Mouse (Mus musculus): ENCODE results near the gene Trip4.

Trip4 gene

DNA sequence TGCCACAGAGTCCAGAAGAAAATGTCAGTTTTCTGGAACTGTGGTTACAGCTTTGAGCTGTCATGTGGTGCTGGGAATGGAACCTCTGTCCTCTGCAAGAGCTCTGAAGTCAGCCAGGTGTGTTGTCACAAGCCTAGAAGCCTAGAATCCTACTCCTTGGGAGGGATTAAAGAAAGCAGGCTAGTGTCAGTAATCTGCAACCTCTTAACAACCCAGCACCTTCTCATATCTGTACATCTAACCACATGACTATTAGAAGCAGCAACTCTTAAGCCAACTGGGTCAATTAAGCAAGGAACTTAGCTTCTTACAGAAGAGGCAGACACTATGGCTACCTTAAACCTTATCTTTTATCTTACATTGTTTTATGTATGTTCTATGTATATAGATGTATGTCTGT lies 71.7 kb downstream of the Trip4 start:
- DNase-seq (ENCODE audit: extremely low read depth, insufficient read length, low spot score), result no peak

DNA sequence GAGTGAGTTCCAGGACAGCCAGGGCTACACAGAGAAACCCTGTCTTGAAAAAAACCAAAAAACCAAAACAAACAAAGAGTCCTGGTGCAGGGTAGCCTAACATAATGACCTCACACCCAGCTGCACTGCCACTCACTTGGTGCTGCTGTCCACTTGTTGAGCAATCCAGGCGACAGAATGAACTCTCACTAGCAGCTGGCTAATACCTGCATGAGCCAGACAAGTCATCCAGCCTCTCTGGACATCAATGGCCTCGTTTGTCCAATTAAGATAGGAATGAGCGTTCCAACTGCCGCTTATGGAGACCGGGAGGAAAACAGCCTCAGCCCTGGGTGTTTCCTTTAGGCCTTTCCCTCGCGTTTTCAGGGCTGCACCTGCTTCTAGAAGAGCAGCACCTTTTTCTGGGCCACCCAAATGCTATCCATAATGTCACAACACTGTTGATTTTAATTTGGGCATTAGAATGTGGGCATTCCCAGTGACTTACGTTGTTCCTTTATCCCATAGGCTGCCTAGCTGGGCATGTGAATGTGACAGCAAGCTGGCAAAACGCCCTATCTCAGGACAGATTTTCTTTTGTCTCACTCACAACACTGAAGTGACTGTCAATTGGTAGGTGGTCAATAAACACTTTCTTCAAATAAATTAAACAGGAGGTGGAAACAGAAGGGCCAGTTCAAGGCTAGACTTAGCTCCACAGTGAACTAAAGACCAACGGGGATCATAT lies 73.8 kb downstream of the Trip4 start:
- DNase-seq (ENCODE audit: extremely low read depth, insufficient read length, low spot score), result no peak

DNA sequence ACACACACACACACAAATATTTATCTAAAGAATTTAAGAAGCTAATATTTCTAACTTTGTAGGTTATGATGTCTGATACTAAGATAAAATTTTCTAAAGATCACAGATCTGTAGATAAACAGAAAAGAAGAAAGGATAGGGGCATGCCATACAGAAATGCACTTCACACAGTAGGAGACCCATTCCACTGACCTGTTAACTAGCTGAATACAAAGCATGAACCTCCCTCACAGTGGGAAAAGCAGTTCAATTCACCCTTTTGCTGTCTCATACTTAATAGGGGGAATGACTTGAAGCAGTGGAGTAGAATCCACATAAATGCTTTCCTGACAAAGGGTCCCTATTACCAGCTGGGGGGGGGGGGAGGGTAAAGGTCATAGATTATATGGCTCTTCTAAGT lies 75.0 kb downstream of the Trip4 start:
- DNase-seq (ENCODE audit: extremely low read depth, insufficient read length, low spot score), result no peak

DNA sequence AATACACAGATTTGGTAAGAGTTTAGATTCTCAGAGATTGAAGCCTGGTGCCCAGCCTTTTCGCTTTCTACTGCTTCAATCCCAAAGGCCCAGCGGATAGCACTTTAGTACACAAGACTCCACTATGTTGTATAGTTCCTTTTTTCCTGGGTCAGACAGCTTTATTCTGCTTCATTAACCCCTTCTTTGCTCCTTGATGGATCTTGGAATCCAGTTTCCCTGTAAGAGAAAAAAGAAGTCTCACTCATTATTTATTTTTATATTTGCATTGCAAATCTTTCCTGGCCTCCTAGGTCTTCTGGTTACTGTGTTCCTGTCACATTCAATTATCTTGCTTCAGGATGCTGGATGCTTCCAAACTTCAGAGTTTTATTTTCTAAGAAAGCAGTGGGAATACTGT lies 75.4 kb downstream of the Trip4 start:
- no peak for DNase-seq (ENCODE audit: extremely low read depth, insufficient read length, low spot score)

DNA sequence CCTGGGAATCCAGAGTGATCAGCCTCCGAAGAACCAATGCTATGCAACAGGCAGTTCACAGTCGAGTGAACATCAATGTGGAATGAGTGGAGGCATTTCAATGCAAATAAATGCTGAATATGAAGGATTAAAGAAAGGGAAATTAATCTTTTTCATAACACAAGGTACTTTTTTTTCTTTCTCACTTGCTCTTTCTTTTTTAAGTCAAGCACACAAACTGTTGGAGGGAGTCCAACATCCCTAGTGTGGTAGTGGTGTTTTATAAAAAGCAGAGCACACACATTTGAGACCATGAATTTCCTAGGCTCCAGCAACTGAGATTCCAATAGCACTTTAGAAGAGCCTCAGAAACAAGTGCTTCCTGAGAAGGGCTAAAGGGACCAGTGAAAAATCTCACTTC lies 76.6 kb downstream of the Trip4 start:
- DNase-seq (ENCODE audit: extremely low read depth, insufficient read length, low spot score), result no peak

DNA sequence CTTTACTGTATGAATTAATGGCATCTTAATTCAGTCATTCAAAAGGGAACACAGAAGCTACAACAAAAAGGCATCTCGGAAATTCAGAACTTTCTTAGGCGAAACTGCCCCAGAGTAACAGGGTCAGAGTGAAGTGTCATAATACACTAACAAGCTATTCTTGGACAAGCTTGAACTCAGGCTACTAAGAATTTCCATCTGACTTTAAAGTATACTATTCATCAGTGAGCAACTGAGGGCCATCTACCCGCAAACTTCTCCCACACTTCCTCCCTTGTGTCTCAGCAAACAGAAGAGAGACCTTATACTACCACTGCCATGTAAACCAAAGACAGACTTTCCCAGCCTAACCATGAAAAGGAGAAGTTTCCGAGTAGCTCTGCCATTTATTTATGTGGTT lies 77.4 kb downstream of the Trip4 start:
- no peak for DNase-seq (ENCODE audit: extremely low read depth, insufficient read length, low spot score)

DNA sequence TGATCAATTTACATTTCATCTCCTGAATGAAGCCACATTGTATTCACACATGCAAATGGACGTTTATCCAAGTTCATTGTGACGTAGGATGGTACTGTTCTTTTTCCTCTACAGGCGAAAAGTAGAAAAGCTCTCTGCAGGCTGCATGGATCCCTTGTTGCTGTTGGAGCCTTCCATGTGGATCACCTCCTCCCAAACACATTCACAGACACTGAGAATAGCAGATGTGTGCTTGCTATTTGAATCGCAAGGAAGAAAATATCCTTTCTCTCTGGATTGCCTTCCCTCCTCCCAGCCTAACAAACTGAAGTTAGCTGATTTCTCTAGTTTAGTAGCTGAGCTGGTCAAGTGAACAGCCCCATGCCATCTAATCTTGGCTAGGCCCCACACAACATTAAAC lies 78.3 kb downstream of the Trip4 start:
- DNase-seq (ENCODE audit: extremely low read depth, insufficient read length, low spot score), result no peak

DNA sequence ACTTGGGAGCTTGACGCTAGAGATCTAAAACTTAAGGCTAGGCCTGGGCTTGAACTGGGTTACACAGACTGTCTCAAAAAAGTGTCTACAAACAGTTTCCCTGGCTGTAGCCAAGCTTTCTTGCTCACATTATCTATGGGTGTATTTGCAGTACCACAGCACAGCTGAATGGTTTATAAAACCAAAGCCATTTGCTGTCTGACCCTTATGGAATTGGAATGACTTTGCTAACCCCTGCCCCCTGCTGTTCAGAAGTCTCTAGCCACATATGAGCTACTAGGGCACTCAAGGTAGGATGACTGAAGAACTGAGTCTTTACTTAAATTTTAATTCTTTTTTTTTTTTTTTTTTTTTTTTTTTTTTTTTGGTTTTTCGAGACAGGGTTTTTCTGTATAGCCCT lies 79.2 kb downstream of the Trip4 start:
- peak; percentile 29 for DNase-seq (ENCODE audit: extremely low read depth, insufficient read length, low spot score)

DNA sequence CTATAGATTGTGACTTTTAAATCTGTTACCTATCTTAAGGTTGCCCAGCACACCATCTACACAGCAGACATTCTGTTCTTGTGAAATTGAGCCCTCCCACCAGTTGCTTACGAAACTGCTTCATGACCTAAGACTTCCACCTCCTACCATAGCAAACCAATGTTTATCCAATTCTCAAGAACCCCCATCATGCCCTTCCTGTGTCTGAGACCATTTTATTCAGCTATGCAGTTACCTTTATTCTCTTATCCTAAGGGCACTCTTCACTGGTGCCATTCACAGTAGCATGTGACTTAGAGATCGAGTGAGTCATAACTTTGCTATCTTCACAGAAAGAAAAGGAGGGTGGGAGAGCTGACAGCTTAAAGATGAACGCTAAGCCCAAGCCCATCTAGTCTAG lies 80.1 kb downstream of the Trip4 start:
- peak; percentile 51 for DNase-seq (ENCODE audit: extremely low read depth, insufficient read length, low spot score)

DNA sequence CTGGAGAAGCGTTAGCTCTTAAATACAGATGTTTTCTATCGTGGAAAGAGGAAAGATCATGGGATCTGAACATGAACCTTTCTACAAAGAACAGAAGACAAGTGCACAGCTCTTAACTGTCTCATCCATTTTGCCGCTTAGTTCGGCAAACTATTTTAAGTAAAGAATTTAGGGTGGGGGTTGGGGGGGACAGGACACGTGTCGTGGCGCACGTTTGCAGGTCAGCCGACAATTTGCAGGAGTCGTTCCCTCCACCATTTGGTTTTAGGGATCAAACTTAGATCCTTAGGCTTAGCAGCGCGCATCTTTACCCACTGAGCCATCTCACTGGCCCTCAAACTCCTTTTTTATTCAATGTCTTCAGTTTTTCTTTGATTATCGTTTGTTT lies 80.6 kb downstream of the Trip4 start:
- DNase-seq (ENCODE audit: extremely low read depth, insufficient read length, low spot score), result no peak

DNA sequence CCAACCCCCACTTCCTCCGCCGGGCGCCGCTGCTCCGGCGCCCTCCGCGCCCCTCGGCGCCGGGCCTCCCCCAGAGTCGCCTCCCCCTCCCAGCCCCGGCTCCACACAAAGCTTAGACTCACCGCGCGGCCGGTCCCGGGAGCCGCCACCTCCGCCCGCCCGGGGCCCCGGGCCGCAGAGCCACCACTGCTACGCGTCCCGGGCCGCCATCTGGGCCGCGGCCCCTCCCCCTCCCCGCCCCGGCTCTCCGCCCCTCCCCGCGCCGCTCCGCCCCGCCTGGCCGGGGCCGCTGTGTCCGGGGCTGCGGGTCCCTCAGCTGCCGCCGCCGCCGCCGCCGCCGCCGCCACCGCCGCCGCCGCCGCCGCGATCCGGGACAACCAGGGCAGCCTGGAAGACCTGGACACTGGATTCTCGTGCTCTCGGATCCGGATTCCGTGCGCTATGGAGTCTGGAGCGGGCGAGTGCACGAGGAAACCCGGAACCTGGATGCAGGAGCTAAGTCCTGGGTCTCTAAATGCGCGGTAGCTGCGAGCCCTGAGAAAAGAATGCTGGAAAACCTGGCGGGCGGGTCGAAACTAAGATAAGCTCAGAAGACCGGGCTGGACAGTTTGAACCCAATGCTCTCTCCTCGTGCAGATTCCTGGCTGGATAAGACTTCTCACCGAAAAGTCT lies 81.1 kb downstream of the Trip4 start, which contains the start of gene Zfp609:
TSS of gene Zfp609 (minus strand) at position 221 of the 672 bp plus-strand sequence.
- peak; percentile 80 for DNase-seq (ENCODE audit: extremely low read depth, insufficient read length, low spot score)

DNA sequence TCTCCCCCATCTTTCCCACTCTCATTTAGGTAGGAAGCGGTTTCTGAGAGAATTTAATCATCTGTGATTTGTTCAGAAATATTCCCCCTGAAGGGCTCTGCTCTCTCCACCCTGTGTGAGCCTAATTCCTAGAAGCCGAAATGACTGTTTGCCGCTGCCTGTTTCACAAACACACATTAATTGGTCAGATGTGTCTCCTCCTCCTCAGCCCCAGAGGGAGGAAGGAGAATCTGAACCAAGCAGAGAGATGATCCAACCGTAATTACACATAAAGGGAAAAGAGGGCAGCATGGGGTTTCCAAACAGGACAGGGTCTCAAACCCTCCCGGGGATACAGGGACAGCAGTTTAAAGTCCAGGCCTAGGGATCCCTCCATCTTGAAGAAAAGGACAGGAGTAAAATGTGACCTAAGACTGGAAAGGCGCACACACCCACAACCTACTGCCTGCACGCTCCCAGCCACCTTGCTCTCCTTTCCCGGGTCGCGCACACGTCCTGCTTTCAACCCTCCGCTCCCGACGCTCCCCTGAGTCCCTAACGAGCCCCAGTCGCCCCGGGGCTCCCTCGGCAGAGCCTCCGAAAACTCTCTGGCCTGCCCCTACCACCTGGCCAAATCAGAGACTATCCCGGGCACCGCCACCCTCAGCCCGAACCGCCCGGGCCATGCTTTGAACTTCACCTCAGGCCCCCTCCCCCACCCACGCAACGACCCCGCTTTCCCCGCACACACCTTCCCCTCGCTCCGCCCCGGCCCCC lies 81.8 kb downstream of the Trip4 start:
- peak; percentile 75 for DNase-seq (ENCODE audit: extremely low read depth, insufficient read length, low spot score)

DNA sequence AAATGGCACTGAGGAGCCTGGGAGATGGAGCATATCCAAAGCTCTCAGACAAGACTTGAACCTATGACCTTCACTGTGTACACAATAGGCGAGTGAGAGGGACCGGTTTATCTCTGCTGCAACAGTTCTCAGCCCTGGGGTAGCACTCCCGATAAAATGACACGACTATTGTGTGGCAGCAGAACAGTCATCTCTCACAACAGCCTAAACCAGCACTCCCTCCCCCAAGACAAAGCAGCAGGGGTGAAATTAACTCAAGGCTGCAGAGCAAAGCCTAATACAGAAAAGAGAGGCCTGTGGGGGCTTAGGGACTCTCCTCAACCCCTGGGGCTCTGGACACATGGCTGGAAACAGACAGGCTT lies 82.4 kb downstream of the Trip4 start:
- DNase-seq (ENCODE audit: extremely low read depth, insufficient read length, low spot score), result no peak

DNA sequence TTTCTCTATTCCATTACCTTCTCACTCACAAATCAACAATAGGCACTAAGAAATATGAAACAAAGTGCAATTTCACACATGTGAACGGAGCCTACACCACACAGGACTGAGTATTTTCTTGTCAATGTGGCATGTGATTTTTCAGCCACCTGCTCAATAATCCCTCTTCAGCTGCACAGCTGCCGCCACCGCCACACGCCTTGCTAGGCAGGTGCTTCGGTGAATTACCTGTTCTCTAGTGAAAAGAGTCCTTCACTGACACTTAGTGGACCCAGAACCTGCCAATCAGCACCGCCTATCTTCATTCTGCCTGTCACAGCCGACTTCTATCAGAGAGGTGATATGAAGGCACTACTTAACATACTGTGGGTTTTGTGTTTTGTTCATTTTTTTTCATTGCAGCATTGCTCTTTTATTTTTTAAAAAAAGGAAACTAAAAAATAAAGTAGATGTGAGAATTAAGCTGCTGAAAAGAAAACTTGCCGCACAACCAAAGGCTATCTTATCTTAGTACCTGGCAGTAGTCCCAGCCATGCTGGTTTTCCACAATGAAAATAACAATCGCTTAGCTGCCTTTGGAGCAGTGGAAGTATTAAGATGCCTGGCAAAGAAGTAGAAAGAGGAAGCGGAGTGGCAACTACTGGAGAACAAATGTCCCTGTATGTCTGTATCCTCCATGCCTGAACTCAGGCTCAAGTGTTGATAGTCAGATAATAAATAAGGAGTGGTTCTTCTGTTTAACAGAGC lies 84.7 kb downstream of the Trip4 start:
- no peak for DNase-seq (ENCODE audit: extremely low read depth, insufficient read length, low spot score)

DNA sequence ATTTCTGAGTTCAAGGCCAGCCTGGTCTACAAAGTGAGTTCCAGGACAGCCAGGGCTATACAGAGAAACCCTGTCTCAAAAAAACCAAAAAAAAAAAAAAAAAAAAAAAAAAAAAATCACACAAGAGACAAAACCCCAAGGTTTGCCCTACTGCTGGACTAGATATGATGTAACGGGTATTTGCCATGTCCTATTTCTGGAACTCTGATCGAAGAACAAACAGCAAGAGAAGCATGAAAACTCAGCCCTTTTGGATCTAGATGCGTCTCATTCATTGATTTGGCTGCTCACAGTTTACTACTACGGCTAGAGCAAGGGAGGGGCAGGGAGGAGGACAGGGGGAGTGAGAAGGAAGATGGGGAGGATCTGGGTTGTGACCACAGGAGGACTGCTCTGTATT lies 86.6 kb downstream of the Trip4 start:
- no peak for DNase-seq (ENCODE audit: extremely low read depth, insufficient read length, low spot score)

DNA sequence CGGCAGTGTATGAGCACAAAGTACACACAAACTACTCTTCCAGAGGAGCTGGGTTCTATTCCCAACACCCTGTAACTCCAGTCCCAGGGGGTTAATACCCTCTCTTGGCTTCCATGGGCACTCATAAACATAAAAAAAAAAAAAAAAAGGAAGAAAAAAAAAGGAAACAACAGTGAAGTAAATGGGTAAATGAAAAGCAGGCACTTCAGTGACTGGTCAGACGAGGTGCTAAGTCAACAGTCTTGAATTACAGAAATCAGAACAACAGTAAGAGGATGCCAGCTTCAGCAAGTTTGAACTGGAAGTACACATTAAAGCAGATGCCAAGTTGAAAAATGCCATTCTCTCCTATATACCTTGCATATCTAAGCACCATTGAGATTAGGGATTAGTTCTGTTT lies 88.3 kb downstream of the Trip4 start:
- no peak for DNase-seq (ENCODE audit: extremely low read depth, insufficient read length, low spot score)

DNA sequence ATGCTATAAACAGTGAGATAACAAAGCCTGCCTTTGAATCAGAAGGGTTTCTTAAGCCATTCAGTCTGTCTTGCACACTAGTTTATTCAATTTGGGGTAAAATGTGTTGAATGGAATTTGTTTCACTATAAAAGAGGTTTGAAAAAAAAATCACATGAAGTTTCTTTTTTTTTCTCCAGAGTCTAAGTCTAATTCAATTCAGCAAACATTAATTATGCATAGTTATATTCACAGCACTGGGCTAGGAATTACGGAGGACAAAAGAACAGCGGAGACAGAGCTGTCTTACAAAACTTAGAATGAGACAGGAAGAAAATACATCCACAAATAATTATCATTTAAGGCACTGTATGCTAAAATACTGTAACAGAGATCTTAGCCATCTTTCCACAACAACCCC lies 90.2 kb downstream of the Trip4 start:
- no peak for DNase-seq (ENCODE audit: extremely low read depth, insufficient read length, low spot score)

DNA sequence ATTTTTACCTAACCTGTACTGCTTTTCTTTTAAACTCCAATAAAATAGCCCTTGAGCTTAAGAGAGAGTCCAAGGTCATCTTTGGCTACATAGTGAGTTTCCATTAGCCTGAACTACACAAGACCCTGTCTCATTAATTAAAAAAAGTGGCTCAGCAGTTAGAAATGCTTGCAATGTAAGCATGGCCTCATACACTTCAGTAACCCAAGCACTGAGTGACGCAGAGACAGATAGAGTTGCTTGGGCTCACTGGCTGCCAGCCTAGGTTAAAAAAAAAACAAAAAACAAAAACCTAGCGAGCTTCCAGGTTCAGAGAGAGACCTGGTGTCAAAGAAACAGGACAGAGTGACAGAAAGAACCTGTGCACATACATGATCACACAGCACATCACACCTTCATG lies 95.8 kb downstream of the Trip4 start:
- no peak for DNase-seq (ENCODE audit: extremely low read depth, insufficient read length, low spot score)

DNA sequence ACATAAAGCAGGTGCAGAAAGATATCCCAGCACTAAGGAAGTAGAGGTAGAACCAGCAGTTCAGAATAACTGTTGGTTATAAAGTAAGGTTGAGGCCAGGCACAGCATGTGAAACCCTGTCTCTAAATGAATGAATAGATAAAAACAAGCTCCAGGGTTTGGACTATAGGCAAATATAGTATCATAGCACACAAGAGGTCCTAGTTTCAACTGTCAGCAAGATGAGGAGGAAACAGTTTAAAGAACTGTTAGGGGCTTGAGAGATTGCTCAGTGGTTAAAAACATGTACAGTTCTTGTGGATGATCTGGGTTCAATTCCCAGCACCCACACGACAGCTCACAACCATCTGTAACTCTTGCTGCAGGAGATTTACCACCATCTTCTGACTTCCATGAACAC lies 96.8 kb downstream of the Trip4 start:
- no peak for DNase-seq (ENCODE audit: extremely low read depth, insufficient read length, low spot score)

DNA sequence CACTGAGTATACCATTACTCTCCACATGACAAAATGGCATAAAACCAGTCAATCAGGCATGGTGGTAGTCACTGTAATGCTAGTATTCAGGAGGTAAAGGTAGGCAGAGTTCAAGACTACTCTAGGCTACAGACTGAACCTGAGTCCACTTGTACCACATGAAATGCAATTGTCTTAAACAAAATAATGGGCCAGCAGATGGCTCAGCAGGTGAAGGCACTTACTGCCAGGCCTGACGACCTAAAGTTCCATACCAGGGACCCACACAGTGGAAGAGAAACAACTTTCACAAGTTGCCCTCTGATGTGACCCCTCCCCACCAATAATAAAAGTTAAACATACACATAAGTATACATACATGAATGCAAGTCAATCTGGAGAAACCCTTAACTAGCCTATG lies 100.8 kb downstream of the Trip4 start:
- no peak for DNase-seq (ENCODE audit: extremely low read depth, insufficient read length, low spot score)

DNA sequence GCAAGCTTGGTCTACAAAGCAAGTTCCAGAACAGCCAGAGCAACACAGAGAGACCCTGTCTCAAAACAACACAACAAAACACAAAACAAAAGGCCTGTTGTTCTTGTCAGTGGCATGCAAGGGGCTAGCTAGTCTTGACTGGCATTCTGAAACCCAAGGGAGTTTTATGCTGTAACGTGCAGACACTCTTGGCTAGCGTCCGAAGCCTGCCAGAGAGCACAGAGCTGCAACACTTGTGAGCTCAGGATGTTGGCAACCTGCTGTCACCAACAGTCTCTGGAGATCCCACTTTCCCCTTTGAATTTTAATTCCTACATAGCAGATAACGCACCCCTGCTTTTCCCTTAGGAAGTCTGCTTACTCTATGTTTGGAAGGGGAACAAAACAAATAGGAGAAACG lies 101.3 kb downstream of the Trip4 start:
- DNase-seq (ENCODE audit: extremely low read depth, insufficient read length, low spot score), result no peak
